Mouse (Mus musculus) telencephalon, adult 2 months (tissue): ENCODE results near the gene Bace2.

Source experiments
- DNase-seq: peaks from one replicate; pipeline ENCODE4 v3.0.0-alpha.2; 2011; ENCODE audit warnings: low read depth, low spot score

Gene Bace2

DNA sequence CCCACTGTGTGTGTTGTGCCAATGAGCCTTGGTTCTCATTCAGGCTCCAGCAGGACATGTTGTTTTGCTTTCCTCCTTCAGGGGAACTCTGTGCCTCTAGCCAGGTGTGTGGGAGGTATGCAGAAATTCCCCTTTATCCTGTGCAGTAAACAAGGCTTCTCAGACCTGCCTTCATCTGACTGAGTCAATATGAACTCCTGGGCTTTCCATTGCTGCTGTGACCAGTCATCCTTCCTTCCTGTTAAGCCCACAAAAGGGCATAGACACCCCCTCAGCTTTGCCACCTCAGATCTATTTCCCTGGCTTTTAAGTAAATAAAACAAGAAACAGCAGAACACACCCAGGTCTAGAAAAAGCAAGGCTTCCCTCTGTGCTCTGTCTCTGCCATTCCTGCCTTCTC, 45.2 kb downstream of the Bace2 start:
- no peak for DNase-seq

DNA sequence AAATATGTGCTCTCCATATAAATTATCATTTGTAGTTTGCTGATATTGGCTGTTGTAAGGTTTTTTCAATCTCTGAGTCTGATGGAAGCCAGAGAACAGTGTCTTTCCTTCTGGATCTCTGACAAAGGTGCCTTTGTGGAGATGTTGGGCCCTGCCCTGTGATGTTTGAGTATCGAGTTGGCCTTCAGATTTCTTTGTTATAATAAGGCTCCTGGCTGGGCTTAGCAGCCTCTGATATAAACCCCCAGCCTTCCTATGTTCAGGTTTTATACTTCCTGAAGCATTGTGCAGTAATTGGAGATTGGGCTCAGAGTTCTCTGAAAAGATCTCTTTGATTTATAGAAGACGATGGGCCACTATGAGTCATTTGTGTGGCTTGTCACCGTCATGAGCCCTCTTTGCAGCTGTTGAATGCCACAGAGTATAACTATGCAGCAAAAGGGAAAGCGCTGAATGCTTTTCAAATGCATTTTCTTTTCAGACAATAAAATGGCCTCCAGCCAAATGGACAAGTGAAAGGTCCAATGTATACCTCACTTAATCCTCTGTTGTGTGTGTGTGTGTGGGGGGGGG, 45.8 kb downstream of the Bace2 start:
- DNase-seq: no peak

DNA sequence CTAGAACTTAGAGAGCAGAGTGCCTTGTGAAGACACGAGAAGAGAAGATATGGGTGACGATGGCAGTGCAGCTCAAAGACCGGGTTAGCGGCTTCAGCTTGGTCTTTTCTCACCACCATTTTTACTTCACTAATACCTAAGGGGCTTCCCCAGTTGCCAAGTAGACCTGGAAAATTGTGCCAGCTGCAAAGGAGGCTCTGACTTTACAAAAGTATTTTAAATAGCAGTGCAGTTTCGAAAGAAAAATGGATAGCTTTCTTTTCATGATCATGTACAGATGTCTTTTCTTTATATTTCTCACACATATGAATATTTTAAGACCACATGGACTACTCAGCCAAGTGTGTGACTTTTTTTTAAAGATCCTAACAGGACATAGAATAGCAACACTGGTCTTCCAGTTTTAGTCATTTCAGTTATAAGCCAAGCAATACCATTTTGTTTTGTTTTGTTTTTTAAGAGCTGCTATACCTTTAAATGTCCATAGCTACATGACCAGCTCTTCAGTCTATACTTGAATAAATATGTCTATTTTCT, 49.0 kb downstream of the Bace2 start:
- DNase-seq: no peak

DNA sequence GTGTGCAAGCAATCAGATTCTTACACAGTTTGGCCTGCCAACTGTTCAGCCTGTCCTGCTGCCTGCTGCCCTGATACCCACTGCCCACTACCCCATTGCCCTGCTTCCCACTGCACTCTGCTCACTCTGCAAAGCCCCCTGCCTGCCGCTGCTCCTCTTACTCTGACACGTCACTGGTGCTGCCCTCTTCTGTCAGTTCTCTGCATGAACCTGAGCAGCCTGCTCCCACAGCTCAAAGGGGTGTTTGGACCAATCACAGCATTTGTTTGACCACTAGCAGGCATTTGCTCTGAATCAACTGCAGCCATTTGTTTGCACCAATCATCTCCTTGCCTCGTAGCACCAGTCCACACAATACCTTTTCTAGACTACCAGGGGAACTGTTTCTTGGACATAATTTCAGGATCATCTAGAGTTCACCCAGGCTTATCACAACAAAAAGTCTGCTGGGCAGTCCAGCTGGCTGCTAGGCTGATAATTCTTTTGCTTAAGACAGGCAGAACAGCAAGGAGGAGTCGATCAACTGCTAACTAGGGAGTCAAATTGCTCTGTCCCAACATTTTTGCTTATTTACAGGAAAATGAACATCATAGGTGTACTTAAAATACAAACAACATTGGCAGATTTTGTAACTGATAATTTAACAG, 61.5 kb downstream of the Bace2 start:
- DNase-seq: no peak

DNA sequence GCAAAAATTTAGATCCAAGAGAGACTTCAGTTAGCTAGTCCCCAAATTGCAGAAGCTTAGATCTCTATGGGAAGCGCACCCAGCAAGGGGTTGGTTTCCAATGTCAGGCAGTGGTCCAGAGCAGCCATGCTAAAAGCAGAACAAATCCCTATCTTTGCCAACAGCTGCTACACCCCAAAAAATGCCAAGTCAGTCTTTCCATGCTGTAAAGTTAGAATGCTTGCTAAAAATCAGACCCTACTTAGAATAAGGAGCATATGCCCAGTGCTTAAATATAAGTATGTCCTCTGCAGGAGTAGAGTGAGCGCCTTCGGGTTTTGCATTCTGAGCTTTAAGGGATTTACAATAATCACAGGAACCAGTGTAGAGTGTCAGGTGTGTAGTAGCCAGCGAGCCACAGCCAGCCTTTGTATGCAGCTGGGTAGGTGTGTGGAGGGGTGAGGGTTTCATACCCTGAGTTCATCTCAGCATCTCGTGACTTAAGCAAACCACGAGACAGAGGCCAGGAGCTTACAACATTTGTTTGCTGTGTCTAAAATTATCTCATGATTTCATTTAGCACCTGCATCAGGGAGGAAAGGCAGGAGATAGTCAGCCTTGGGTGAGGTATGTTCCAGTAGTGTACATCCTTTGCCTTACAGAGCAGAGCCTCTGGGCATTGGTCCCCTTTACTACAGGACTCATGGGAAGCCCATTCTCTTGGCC, 62.4 kb downstream of the Bace2 start:
- DNase-seq: peak; percentile 70

DNA sequence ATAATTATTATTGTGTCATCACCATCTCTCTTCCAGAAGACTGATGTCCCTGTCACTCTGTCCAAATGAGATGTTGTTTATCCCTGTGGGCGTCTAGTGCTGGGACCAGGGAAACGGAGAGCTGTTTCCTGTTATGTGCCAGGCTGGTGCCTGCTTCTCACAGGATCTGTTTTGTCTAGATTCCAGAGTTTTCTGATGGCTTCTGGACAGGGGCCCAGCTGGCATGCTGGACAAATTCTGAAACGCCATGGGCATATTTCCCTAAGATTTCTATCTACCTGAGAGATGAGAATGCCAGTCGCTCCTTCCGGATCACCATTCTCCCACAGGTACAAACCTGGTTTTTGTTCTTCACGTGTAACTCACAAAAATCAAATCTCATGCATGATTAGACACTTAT, 65.1 kb downstream of the Bace2 start:
- no peak for DNase-seq

DNA sequence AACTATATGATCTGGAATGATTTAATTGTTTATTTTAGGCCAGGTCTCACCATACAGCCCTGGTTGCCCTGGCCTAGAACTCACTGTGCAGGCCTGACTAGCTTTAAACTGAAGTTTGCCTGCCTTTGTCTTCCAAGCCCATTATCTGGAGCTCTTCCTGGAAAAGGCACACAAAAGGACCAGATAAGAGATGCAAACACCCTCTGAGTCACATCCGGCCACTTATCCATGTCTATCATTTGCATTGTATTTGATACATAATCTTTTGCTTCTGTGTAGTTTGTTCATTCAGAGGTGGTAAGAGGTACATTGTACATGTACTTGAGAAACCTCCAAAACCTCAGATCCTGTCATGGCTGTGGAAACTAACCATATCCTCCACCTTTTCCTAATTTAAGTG, 67.1 kb downstream of the Bace2 start:
- no peak for DNase-seq

DNA sequence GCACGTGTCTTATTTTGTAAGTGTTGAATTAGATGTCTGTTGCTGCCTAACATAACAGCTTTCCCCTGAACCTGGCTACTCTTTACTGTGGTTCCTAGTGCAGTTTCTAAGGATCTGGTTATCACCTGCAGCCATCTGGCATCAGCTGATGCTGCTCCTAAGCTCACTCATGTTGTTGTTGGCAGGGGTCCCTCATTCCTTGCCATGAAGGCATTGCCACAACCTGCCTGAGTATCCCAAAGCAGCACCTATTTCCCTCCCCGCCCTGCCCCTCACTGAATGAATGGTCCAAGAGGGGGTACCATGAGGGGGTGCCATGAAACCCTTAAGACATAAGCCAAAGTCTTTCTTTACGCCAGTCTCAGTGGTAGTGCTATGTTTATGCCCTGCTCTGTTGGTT, 71.5 kb downstream of the Bace2 start:
- no peak for DNase-seq

DNA sequence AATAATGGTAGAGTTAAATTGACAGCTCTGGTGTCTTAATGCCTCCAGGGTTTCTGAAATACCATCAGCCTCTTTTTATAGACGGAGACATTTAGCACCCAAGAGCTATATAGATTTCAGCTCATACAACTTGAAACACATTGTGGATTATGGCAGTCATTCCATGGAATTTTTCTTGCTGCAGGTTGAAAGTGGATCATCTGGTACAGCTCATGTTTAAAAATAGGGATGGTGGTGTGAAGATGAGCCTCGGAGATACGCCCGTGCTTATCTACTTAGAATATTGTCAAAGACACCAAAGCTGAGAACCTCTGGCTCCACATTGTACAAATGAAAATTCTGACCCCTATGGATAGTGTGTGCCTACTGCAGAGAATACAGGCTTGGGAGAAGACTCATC, 73.5 kb downstream of the Bace2 start:
- peak; percentile 85 for DNase-seq

DNA sequence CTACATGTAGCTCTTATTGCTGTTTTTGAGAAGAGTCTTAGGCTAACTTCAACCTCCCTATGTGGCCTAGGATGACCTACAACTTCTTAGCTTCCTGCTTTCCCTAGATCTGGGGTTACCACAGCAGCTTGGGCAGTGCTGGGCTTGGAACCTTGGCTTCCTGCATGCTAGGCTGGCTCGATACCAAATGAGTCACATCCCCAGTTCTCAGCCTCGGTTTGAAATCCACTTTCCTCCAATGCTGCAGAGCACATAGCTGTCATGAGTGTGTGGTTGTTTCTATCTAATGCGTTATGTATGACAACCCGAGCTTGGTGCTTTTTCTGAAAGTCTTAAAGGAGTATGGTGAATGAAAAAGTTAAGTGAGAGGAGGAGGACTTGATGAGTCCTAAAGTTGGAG, 74.8 kb downstream of the Bace2 start:
- no peak for DNase-seq

DNA sequence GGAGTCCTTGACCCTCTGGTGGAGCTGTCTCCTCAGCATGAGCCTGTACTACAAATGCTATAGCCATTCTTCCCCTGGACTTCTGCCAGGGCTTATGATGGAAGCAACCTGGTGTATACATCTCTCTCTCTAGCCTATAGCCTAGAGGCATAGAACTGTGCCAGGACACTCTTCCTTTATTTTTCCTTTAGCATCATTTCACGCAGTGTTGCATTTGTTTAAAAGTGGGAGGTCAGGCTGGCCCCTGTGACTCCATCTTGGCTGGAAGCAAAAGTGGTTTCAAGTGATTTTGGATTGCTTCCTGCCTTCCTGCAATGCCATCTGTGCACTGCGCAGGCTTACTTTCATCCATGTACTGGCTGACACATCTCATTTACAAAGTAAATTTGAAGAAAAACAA, 77.7 kb downstream of the Bace2 start:
- DNase-seq: no peak

DNA sequence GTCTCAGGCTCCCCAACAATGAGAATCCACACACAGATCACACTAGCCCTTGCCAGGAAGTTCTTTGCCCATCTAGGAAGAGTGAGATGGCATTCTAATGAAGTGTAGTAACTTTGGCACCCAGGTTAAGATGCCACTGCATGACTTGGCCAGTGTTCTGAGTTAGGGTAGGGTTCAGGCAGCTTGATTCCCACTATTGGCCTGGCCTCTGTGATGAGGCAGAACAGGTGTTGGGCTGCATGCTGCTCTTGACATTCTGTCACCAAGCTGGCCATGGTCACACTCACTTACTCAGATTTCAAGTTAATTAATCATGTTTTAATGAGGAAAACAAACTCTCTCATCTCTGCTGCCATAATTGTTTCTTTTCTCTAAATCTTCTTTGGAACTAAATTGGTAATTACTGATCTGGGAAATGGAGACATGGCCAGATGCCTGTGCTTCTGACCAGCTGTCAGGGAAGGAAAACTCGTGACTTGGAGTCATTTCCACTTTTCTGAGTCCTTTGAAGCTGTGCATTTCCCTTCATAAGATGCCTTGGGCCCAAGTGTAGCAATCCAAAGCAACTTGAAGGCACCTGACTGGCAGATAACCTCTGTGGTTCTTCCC, 81.0 kb downstream of the Bace2 start:
- no peak for DNase-seq

DNA sequence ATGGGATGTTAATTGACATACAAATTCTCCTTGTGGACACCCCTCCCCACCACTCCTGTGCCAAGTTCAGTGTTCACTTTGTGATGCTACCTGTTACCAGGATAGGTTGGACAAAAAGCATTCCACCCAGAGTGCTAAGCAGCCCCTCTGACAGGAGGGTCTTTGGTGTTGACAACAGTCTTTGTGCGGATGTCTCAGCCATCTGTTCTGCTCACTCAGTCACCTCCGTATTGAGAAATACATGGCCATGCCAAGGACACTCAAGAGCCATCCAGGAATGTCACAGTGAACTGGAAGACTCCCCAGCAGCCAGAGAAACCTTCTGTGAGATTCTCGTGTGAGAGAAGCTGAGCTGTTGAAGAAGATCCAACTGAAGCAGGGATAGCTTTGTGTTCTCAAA, 81.6 kb downstream of the Bace2 start:
- no peak for DNase-seq

DNA sequence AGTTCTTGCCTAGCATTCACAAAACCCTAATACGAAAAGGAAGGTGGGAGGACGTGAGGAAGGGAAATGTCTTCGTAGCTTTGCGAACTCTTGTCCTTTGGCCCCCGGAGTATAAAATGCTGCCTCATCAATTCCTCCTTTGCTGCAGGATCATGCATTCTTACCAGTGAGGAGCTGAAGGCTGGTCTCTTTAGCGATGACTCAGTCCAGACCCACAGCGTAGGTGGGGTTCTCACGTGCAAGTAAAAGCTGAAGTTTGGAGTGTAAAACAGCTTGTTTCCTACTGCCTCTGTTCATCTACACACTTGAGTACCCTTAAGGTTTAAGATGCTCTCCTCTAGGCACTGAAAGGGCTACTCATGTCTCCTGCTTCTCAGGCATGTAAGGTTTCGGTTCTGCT, 85.4 kb downstream of the Bace2 start:
- no peak for DNase-seq

DNA sequence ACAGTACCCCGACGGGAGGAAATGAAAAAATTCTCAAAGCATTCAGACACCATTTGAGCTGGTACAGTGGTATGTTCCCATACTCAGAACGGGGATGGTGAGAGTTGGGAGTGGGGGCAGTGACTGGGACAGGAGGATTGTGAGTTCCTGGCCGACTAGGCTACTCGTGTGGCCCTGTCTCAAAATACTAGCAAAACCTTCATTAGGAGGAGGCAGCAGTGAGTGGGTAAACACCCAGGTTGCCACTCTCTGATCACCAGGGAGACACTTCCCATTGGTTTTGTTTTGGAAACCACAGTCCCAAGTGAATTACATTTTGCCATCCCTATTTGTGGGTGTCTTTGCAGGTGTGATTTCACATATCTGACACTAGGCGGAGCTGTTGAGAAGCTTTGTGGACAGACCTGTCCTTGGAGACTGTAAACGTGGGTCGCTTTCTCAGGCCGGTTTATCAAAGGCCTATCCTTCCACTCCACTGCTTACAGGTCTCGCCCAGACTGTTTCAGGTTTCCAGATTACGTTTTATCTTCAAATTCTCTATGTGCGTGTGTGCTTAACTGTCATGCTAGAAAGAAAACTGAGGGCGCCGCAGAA, 87.2 kb downstream of the Bace2 start:
- no peak for DNase-seq

DNA sequence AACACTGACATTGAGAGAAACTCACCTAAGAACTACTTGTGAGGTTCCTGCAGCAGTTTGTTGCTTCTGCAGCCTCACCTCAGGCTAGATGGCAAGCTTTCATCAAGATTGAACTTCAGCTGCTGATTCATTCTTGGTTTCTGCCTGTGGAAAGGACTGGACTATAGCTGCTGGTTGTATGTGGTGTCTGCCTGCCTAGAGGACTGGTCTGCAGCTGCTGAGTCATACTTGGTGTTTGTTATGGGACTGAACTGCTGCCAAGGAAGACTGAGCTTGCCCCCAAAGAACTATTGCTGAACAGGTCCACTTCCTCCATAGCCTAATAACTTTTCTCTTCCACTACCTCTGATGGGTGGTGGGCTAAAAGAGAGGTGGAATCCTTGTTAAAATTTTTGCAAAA, 90.8 kb downstream of the Bace2 start:
- DNase-seq: no peak

DNA sequence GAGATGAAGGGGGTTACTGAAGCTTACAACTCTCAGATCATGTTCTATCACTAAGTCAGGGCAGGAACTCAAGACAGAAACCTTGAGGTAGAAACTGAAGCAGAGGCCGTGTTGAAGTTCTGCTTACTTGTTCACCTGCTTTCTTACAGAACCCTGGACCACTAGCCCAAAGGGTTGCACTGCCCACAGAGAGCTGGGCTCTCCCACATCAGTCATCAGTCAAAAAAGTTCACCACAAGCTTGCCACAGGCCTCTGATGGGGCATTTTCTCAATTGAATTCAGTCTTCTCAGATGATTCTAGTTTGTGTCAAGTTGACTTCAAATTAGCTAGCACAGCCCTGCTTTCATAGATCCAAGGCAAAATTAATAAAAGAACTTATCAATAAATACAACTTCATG, 103.3 kb downstream of the Bace2 start:
- DNase-seq: no peak

DNA sequence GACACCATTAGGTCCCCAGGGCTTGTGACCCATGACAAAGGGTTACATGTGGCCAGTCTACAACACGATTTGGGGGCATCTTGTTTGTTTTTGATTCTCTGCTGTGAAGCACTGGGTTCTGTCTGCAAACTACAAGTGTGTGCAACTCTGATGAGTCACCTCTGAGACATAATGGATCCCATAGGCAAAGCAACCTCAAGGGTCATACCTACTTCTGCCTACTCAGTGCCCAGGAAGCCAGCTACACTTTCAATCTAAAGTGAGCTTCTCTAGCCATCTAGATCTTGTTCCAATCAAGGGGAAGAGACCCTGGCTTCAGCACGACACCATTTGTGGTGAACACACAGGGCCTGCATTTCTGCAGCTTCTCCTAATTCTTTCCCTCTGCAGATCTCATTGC, 104.7 kb downstream of the Bace2 start:
- DNase-seq: no peak

DNA sequence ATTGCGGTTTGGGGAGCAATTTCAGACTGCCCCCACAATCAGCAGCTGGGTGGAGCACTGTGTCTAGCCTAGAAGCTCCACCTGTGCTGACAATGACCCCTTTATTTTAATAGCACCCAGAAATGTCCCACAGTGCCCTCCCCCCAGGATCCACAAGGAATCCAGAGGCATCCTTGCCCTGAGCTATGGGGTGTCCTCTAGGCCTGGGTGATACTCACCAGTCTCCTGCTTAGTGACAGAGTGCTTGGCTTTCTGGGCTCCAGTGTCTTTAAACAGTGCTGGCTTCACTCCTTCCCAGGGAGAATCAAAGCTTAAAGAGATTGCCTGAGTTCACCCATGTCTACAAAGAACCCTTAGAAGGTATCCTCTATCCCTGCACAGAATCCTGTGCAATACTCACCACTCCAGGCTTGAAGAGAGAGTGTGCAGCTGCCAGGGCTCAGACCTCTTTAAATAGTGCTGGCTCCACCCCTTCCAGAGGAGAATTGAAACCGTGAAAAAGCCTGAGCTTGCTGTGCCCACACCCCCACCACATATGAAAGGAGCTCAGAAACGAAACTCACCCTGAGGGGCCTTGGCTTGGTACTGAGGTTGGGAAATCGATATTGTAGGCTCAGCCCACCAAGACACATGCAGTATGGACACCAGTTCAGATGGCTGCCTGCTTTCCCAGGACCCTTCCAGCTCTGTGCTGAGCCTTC, 106.1 kb downstream of the Bace2 start, which contains the start of gene Mx1:
Mx1 (minus strand) TSS at position 427 of the 701 bp plus-strand sequence.
- no peak for DNase-seq

DNA sequence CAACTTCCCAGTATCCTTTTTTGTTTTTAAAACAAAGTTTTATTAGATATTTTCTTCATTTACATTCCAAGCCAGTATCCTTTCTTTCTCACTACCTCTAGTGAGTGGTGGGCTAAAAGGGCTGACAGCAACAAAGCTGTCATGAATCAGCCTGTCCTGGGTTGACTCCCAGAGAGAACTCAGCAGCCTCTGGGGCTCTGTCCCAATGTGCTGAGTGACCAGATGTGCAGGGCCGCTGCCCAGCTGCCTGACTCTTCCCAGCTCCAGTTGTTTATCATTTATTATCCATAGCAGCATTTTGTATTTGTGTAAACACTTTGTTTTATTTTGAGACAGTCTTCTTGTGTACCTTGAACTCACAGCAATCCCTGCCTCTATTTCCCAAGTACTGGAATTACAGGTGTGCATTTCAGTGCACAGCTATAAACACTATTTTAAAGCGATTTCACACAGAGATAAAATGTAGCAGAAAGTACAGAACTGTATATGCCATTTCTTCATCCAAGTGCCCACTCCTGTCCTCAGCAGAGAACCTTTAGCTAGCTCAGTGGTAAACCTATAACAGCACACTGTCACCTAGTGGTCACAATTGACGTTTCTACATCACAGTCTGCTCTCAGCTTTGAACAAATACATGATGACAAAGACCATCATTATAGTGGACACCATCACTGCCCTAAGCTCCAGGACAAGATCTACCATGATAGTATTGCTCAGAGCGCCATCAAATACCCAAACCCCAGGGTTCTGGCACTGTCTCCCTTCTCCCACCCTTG, 109.8 kb downstream of the Bace2 start:
- DNase-seq: peak; percentile 16

DNA sequence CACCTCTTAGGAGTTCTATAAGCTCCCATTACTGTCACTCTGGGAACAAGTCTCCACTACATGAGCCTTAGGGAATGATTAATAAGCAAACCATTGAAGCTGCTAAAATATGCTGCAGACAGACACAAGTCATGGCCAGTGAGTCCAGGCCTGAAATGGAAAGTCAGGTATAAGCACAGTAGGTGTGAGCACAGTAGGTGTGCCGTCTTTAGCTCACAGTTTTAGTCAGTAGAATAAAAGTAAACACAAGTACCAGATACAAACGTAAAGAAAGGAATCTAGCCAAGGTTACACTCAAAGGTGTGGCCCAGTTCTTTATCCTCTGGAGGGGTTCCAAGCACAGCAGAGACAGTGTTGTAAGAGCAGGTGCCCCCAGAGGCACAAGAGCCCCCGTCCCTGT, 110.9 kb downstream of the Bace2 start:
- no peak for DNase-seq
